Mouse (Mus musculus) kidney, postnatal 36 days (tissue): ENCODE data around the gene Tmem141.

Source experiments
- DNase-seq, 2 experiments: peaks; one replicate each; pipeline ENCODE4 v3.0.0; 2021 to 2022; ENCODE audit warnings: mixed read lengths in 2 of 2

The Tmem141 gene

GRCm38 (mm10) chr2:25577951-25578795, 43.6 kb downstream of the Tmem141 start:
- DNase-seq, result peak in 1 of 2 experiments; percentile 59

GRCm38 (mm10) chr2:25576965-25577891, 44.6 kb downstream of the Tmem141 start:
- DNase-seq, result peak in 1 of 2 experiments; percentile 47

- no peak for DNase-seq
Observed at GRCm38 (mm10) chr2:25576028-25576850, 45.6 kb downstream of the Tmem141 start.

GRCm38 (mm10) chr2:25575432-25576027, 46.3 kb downstream of the Tmem141 start:
- DNase-seq, result peak in 1 of 2 experiments; percentile 62

GRCm38 (mm10) chr2:25574579-25575431, 47.0 kb downstream of the Tmem141 start, which contains the start of the genes Mamdc4 and Phpt1:
TSS of gene Mamdc4 (minus strand) at chr2:25574845.
TSS of gene Phpt1 (minus strand) at chr2:25575224.
- peak; percentile 98 to 99 for DNase-seq

GRCm38 (mm10) chr2:25574136-25574535, 47.7 kb downstream of the Tmem141 start:
- peak in 1 of 2 experiments; percentile 14 for DNase-seq

GRCm38 (mm10) chr2:25573068-25573467, 48.7 kb downstream of the Tmem141 start:
- DNase-seq, result no peak

GRCm38 (mm10) chr2:25571221-25571620, 50.6 kb downstream of the Tmem141 start:
- DNase-seq, result no peak
